Mouse (Mus musculus) heart, embryonic 14.5 days (tissue): ENCODE results near the gene Fcrlb. TPM values are rescaled to one million over a fixed set of nuclear protein-coding genes. Genes with fewer than 3 reads are reported as not detected.

Experiments
- ATAC-seq: fragments of 200-750 bp; cut with Nextera tagmentation; 2 replicates; pipeline ENCODE4 v1.8.0; 2017; ENCODE audit warnings: low read depth, moderate TSS enrichment; ENCODE audit not compliant: insufficient number of reproducible peaks, insufficient read depth, low FRiP score
- H3K27ac ChIP-seq, 2 experiments: fragments of 200-500 bp in 1 of 2; fragments of 300-500 bp in 1 of 2; sonication (generic) in 1 of 2; replicated peaks in 1 of 2; 2 replicates each; pipeline ENCODE4 v1.5.1; 2012 to 2014; ENCODE audit warnings: low read depth in 2 of 2, low read length in 2 of 2, control low read depth in 1 of 2, mild to moderate bottlenecking in 1 of 2, mixed read lengths in 1 of 2; ENCODE audit not compliant: control insufficient read depth in 1 of 2, insufficient read depth in 1 of 2
- H3K27me3 ChIP-seq: fragments of 300-500 bp; sonication (generic); 2 replicates; pipeline ENCODE4 v1.6.1; 2014; ENCODE audit warnings: mild to moderate bottlenecking, low read length, control low read depth; ENCODE audit not compliant: control insufficient read depth, insufficient read depth
- H3K36me3 ChIP-seq: fragments of 300-500 bp; sonication (generic); 2 replicates; pipeline ENCODE4 v1.6.1; 2014; ENCODE audit warnings: mild to moderate bottlenecking, control low read depth, low read length, mixed read lengths; ENCODE audit not compliant: control insufficient read depth, insufficient read depth
- H3K4me1 ChIP-seq, 2 experiments: fragments of 200-500 bp in 1 of 2; fragments of 300-500 bp in 1 of 2; sonication (generic) in 1 of 2; 2 replicates each; pipeline ENCODE4 v1.6.1; 2012 to 2014; ENCODE audit warnings: low read length in 2 of 2, control low read depth in 1 of 2, mixed read lengths in 1 of 2; ENCODE audit not compliant: control insufficient read depth in 2 of 2, insufficient read depth in 2 of 2
- H3K4me2 ChIP-seq: fragments of 300-500 bp; sonication (generic); 2 replicates; pipeline ENCODE4 v1.6.1; 2014; ENCODE audit warnings: mild to moderate bottlenecking, low read length
- H3K4me3 ChIP-seq, 2 experiments: fragments of 200-500 bp in 1 of 2; fragments of 300-500 bp in 1 of 2; sonication (generic) in 1 of 2; 2 replicates each; pipeline ENCODE4 v1.5.1; 2012 to 2014; ENCODE audit warnings: low read length in 2 of 2, mild to moderate bottlenecking in 2 of 2, control low read depth in 1 of 2, low read depth in 1 of 2, moderate library complexity in 1 of 2; ENCODE audit not compliant: control insufficient read depth in 1 of 2, insufficient read depth in 1 of 2
- H3K9ac ChIP-seq: fragments of 300-500 bp; sonication (generic); 2 replicates; pipeline ENCODE4 v1.6.1; 2014; ENCODE audit warnings: mild to moderate bottlenecking, low read length
- H3K9me3 ChIP-seq: fragments of 300-500 bp; sonication (generic); 2 replicates; pipeline ENCODE4 v1.6.1; 2016; ENCODE audit warnings: low read length, control low read depth; ENCODE audit not compliant: control insufficient read depth
- WGBS: fragments of 180-500 bp; shearing (Covaris S2); extraction: QIAGEN DNeasy Blood & Tissue Kit; methylation state at CpG from one replicate; pipeline ENCODE4 v1.1.7; 2014; 5-methylcytosine and 5-hydroxymethylcytosine counted together
- polyA plus RNA-seq: library from polyadenylated mRNA; unstranded; fragments of >200 nt; fragmentation: Nextera tagmentation; extraction: Ambion mirVana; gene quantifications from 2 replicates; pipeline ENCODE4 v1.2.1, GENCODE M21; 2014

Fcrlb gene
- polyA plus RNA-seq, 1 experiment from 2014 or later, result 0.15 TPM

DNA sequence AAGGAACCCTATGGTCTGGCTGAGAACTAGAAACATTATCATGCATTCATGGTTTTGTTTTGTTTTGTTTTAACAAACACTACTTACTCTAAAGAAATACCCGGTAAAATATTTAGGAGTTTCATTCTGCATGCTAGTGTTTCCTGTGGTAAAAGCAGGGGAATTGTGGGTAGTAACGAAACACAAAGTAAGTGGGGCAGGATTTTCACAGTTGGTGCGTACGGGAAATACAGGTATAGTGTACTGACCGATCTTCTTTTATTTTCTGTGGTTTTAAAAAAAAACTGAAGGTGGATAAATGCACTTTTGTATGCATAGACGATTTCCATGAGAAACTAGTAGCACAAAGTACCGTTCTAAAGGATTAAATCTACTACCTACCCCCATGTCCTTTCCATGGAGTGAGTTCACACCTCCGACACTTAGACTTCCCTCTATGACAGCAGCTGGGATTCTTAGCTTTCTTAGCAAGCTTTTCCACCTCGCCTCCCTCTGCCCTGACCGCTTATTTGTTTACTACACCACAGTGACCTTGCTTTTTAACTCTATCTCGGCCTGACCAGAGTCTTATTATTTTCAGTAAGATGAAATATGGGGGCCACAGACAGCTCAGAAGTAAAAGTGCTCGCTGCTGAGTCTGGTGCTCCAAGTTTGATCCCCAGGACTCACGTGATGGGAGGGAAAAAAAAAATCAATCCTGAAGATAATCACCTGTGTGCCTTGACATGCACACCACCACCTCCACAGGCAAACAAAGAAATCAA lies 50.9 kb downstream of the Fcrlb start:
- no peak overlapping the region for H3K27ac ChIP-seq
- no peak overlapping the region for H3K4me2 ChIP-seq
- WGBS, result 72% methylated on average over 13 of the region's 13 CpGs
- H3K4me1 ChIP-seq, result peaks cover 5 to 30% of the 10 kb centered on the region in 2 experiments
- no peak overlapping the region for H3K4me3 ChIP-seq
- H3K9ac ChIP-seq, result no peak overlapping the region
- H3K36me3 ChIP-seq, result no peaks in the 10 kb centered on the region
- no peaks in the 10 kb centered on the region for H3K9me3 ChIP-seq
- no peaks in the 10 kb centered on the region for H3K27me3 ChIP-seq
- no peak for ATAC-seq

- Histone ChIP-seq H3K36me3 (0 out of 2 replicates have a peak, but pooled peaks cover 7% of the 10 kb centered on the region), H3K27ac (no peak overlapping the region), H3K9me3 (no peaks in the 10 kb centered on the region), H3K4me1 (peaks cover 3 to 14% of the 10 kb centered on the region in 2 experiments; a peak in 3 of 4 replicates), H3K4me3 (no peak overlapping the region), H3K4me2 (no peak overlapping the region), H3K27me3 (no peaks in the 10 kb centered on the region), H3K9ac (no peak overlapping the region)
- no peak for ATAC-seq
- 67% methylated on average over 1 of the region's 2 CpGs for WGBS
These were observed 53.9 kb downstream of the Fcrlb start for GRCm38 (mm10) chr1:170858872-170859271.

DNA sequence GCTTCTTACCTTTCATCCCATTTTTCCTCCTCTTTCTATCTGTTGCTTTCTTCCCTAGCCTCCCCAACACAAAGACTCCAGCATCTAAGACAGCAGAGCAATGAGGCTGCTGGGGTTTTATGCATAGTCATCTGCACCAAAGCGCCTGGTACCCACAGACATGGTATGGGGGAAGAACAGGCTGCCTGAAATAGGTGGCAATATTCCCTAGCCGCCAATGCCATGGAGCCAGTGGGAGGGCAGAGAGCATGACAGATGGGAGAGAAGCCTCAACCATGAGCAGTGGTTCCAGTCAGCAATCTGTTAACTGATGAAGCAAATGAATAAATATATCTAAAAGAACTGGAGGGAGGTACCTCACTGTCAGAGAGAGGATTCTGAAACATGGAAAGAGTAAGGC lies 55.4 kb downstream of the Fcrlb start:
- Histone ChIP-seq H3K4me3 (no peak overlapping the region), H3K36me3 (peaks cover 14% of the 10 kb centered on the region; the same call in 1 of the 2 replicates), H3K4me1 (peaks cover 3 to 10% of the 10 kb centered on the region in 2 experiments; a peak in 2 of 4 replicates), H3K9me3 (no peaks in the 10 kb centered on the region), H3K9ac (no peak overlapping the region), H3K27me3 (no peaks in the 10 kb centered on the region), H3K27ac (no peak overlapping the region), H3K4me2 (no peak overlapping the region)
- 74% methylated on average over 2 of the region's 2 CpGs for WGBS
- ATAC-seq, result no peak

Other genes starting within 250 kb of the Fcrlb start
- 14.4 and 16.0 TPM in 2 replicates for gene Atf6, start 45.2 kb downstream of the Fcrlb start, polyA plus RNA-seq
- gene Gm26620, start 27.9 kb downstream of the Fcrlb start, polyA plus RNA-seq, result not detected in 2 replicates
- gene Dusp12, start 27.4 kb downstream of the Fcrlb start, polyA plus RNA-seq, result 23.0 and 27.5 TPM in 2 replicates
- 0.15 TPM in 2 replicates for gene Fcrla, start 14.6 kb upstream of the Fcrlb start, polyA plus RNA-seq
- gene Fcgr2b, start 63.6 kb upstream of the Fcrlb start, polyA plus RNA-seq, result 0.82 and 1.1 TPM in 2 replicates
- 1.0 and 1.5 TPM in 2 replicates for gene Fcgr4, start 106.0 kb upstream of the Fcrlb start, polyA plus RNA-seq
- gene Fcgr3, start 152.0 kb upstream of the Fcrlb start, polyA plus RNA-seq, result 9.7 and 9.8 TPM in 2 replicates
- gene Cfap126, start 201.0 kb upstream of the Fcrlb start, polyA plus RNA-seq, result 3.0 and 4.7 TPM in 2 replicates
- 622 and 642 TPM in 2 replicates for gene Sdhc, start 237.7 kb upstream of the Fcrlb start, polyA plus RNA-seq
- gene Mpz, start 237.8 kb upstream of the Fcrlb start, polyA plus RNA-seq, result not detected in 2 replicates